Mouse (Mus musculus) heart, postnatal 0 days (tissue): ENCODE data around the gene Jph4.

Source experiments
- CTCF ChIP-seq: IDR thresholded peaks from 2 replicates; pipeline ENCODE4 v1.5.1; 2016; ENCODE audit warnings: antibody characterized with exemption, control low read depth, low read depth
- EP300 ChIP-seq: IDR thresholded peaks from 2 replicates; pipeline ENCODE4 v1.6.1; 2016; ENCODE audit warnings: antibody characterized with exemption, low read depth

GRCm38 (mm10) chr14:55139313-55139712 lies 22.6 kb upstream of the Jph4 start:
- TF ChIP-seq CTCF (no peak), EP300 (no peak)
